Mouse (Mus musculus) colon, adult 2 months (tissue): Measurements from ENCODE around the gene Slc4a5. TPM values are rescaled to one million over a fixed set of nuclear protein-coding genes. Genes with fewer than 3 reads are reported as not detected.

ENCODE experiments used
- polyA plus RNA-seq: library from polyadenylated mRNA; depleted of rRNA; stranded (reverse); fragments of >200 nt; gene quantifications from 2 replicates; pipeline ENCODE4 v1.2.3, GENCODE M21; 2012; rRNA removed

The Slc4a5 gene
- polyA plus RNA-seq, result 0.21 TPM in 2 replicates

GRCm38 (mm10) chr6:83219814-83220213, at the start of gene Slc4a5:
Gene Slc4a5 (plus strand): TSS chr6:83219828.

GRCm38 (mm10) chr6:83325525-83326393, 106.1 kb downstream of the Slc4a5 start, which contains the start of the genes Mthfd2 and Mob1a:
Gene Mthfd2 (minus strand): TSS chr6:83325908.
Gene Mob1a (plus strand): TSS chr6:83326016.

GRCm38 (mm10) chr6:83348873-83349272, 129.2 kb downstream of the Slc4a5 start, which contains the start of gene Bola3:
Gene Bola3 (plus strand): TSS chr6:83349147.

Other genes with a start within 250 kb of the Slc4a5 start
- gene Dok1, start 186.4 kb upstream of the Slc4a5 start, polyA plus RNA-seq, result 11.9 and 13.7 TPM in 2 replicates
- gene Loxl3, start 185.7 kb upstream of the Slc4a5 start, polyA plus RNA-seq, result 5.0 and 5.3 TPM in 2 replicates
- gene Aup1, start 165.3 kb upstream of the Slc4a5 start, polyA plus RNA-seq, result 746 and 821 TPM in 2 replicates
- 51.6 and 61.4 TPM in 2 replicates for gene Htra2, start 164.6 kb upstream of the Slc4a5 start, polyA plus RNA-seq
- 25.8 and 29.2 TPM in 2 replicates for gene Dqx1, start 162.0 kb upstream of the Slc4a5 start, polyA plus RNA-seq
- gene Tlx2, start 149.5 kb upstream of the Slc4a5 start, polyA plus RNA-seq, result 5.6 and 9.6 TPM in 2 replicates
- gene Pcgf1, start 142.0 kb upstream of the Slc4a5 start, polyA plus RNA-seq, result 12.9 and 13.3 TPM in 2 replicates
- gene Lbx2, start 133.5 kb upstream of the Slc4a5 start, polyA plus RNA-seq, result 0.57 and 1.5 TPM in 2 replicates
- gene Ccdc142, start 118.2 kb upstream of the Slc4a5 start, polyA plus RNA-seq, result 11.3 and 12.3 TPM in 2 replicates
- 4.3 and 4.6 TPM in 2 replicates for gene Gm42688, start 118.2 kb upstream of the Slc4a5 start, polyA plus RNA-seq
- gene Mrpl53, start 110.8 kb upstream of the Slc4a5 start, polyA plus RNA-seq, result 69.7 and 85.9 TPM in 2 replicates
- gene Mogs, start 104.3 kb upstream of the Slc4a5 start, polyA plus RNA-seq, result 91.9 and 97.3 TPM in 2 replicates
- 199 and 235 TPM in 2 replicates for gene Wbp1, start 98.3 kb upstream of the Slc4a5 start, polyA plus RNA-seq
- 59.8 and 64.1 TPM in 2 replicates for gene Ino80b, start 94.4 kb upstream of the Slc4a5 start, polyA plus RNA-seq
- gene Rtkn, start 84.4 kb upstream of the Slc4a5 start, polyA plus RNA-seq, result 86.7 and 88.4 TPM in 2 replicates
- gene Wdr54, start 63.4 kb upstream of the Slc4a5 start, polyA plus RNA-seq, result 3.4 and 4.4 TPM in 2 replicates
- 0.46 and 0.72 TPM in 2 replicates for gene 1700003E16Rik, start 63.4 kb upstream of the Slc4a5 start, polyA plus RNA-seq
- 151 and 162 TPM in 2 replicates for gene Dctn1, start 53.9 kb upstream of the Slc4a5 start, polyA plus RNA-seq
- 3.2 and 3.3 TPM in 2 replicates for gene Mthfd2, start 106.1 kb downstream of the Slc4a5 start, polyA plus RNA-seq
- gene Mob1a, start 106.2 kb downstream of the Slc4a5 start, polyA plus RNA-seq, result 32.4 and 35.1 TPM in 2 replicates
- gene Bola3, start 129.3 kb downstream of the Slc4a5 start, polyA plus RNA-seq, result 11.6 and 187 TPM in 2 replicates
- gene Tet3, start 239.3 kb downstream of the Slc4a5 start, polyA plus RNA-seq, result 15.0 and 15.2 TPM in 2 replicates